Mouse (Mus musculus) lung, adult 2 months (tissue): ENCODE measurements around the gene Ccne1.

ENCODE experiments used
- CTCF ChIP-seq: fragments of 200-500 bp; IDR thresholded peaks from 2 replicates; pipeline ENCODE4 v1.5.1; 2011; ENCODE audit warnings: mild to moderate bottlenecking, low read length, control low read depth; ENCODE audit not compliant: insufficient read depth
- POLR2A ChIP-seq: fragments of 200-500 bp; IDR thresholded peaks from 2 replicates; pipeline ENCODE4 v1.6.1; 2011; ENCODE audit warnings: low read depth, mild to moderate bottlenecking, control low read depth, low read length, borderline replicate concordance; ENCODE audit errors: extremely low read depth

GRCm38 (mm10) chr7:38071065-38071464, 36.3 kb downstream of the Ccne1 start:
- no peak for TF ChIP-seq CTCF
- TF ChIP-seq POLR2A, result no peak
